Mouse (Mus musculus) C2C12 (cell line): ENCODE measurements around the gene Pkdrej.

Experiments
- CEBPB ChIP-seq: IDR thresholded peaks from one replicate; pipeline ENCODE4 v1.6.1; 2011; ENCODE audit warnings: low read depth, mild to moderate bottlenecking, control low read depth, moderate library complexity
- CTCF ChIP-seq: IDR thresholded peaks from one replicate; pipeline ENCODE4 v1.5.1; 2011; ENCODE audit not compliant: control insufficient read depth, insufficient read depth, insufficient read length
- FOSL1 ChIP-seq: IDR thresholded peaks from one replicate; pipeline ENCODE4 v1.8.0; 2011; ENCODE audit warnings: mild to moderate bottlenecking, low read length; ENCODE audit not compliant: poor library complexity, insufficient read depth, severe bottlenecking
- MAX ChIP-seq: IDR thresholded peaks from one replicate; pipeline ENCODE4 v1.6.1; 2011; ENCODE audit warnings: mild to moderate bottlenecking, control low read depth
- MYOD1 ChIP-seq: IDR thresholded peaks from one replicate; pipeline ENCODE4 v1.6.1; 2011; ENCODE audit warnings: low read depth; ENCODE audit not compliant: control insufficient read depth, insufficient read length
- MYOG ChIP-seq: IDR thresholded peaks from one replicate; pipeline ENCODE4 v1.6.1; 2011; ENCODE audit not compliant: control insufficient read depth, insufficient read length; ENCODE audit errors: extremely low read depth

DNA sequence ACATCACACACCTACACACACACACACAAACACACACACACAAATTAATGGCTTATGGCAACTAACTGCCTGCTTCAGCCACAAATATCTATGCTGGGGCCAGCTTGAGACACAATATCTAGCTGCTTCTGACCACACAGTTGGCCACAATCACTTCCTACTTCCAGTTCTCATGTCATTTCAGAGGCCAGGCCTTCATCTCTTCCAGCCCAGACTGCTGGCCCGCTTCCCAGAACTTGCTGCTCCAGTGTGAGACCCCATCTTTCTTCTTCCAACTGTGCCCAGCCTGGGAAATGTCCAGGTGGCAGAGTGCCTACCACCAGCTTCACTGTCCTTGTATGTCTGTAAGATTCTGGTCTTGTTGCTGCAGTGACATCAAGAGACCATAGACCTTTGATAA is 28.7 kb downstream of the Pkdrej start:
- no peak for TF ChIP-seq MYOG
- TF ChIP-seq CTCF: no peak
- TF ChIP-seq MAX: no peak
- TF ChIP-seq MYOD1: no peak
- no peak for TF ChIP-seq FOSL1
- no peak for TF ChIP-seq CEBPB
